Comparison of ENCODE assay signal across 11 mouse cellular contexts in the genomic region with DNA sequence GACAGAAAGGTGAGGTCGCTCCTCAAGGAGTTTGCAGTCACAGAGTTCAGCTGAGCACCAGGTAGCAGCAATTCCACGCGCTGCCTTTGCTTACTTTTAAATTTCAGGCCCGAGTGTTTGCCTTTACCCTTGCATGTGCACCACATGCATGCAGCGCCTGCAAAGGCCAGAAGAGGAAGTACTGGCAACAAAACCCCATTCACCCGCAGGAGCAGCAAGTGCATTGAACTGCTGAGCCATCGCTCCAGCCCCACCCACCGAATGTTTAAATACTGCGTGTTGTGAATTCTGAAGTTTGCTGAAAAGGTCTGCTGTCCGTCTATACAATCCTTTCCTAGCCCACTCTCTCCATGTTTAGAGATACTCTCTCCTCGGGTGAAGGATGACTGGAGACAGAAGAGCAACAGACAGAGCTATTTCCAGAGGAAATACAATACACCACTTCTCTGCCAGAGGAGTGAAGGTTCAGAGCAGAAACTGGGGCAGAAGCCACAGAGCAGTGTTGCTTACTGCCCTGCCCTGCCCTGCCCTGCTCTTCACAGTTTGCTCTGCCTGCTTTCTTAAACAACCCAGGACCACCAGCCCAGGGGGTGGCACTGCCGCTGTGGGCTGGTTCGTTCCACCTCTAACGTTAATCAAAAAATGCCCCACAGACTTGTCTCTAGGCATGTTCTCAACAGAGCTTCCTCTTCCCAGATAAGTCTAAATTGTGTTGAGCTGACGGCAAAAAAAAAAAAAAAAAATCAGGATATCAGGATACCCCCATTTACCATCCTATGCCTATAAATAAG. TPM values are rescaled to one million over a fixed set of nuclear protein-coding genes. Genes with fewer than 3 reads are reported as not detected.
A peak's percentile ranks its signal among the peaks of the same experiment; 100 is the strongest.
DNase-seq lines count a peak whose midpoint lies in the region; ATAC-seq and TF ChIP-seq lines count a peak whose summit lies in the region.
"Had no signal": no experiment of that assay in that cellular context is flagged by ENCODE, and none has a peak within 500 bp of the region (broad histone marks: within the 10 kb centered on the region; RNA-seq: fewer than 3 reads in every experiment).

No protein-coding gene starts in this region.

- TF ChIP-seq CTCF in G1E (IDR thresholded peaks at IDR 0.05; ENCODE audit: low read depth, low read length): no peak

- H3K36me3 ChIP-seq in G1E (replicated peaks): peaks cover 10% of the 10 kb centered on the region
- no peaks in the 10 kb centered on the region for H3K36me3 ChIP-seq in intestine, embryonic 16.5 days (ENCODE audit: control insufficient read depth, insufficient read depth, low read length)

- H3K27me3 ChIP-seq in G1E (ENCODE audit: insufficient read depth, low read length): peaks cover 4% of the 10 kb centered on the region; the same call in 1 of the 2 replicates
- H3K27me3 ChIP-seq in intestine, embryonic 16.5 days (replicated peaks; ENCODE audit: control insufficient read depth, insufficient read depth, low read length): no peaks in the 10 kb centered on the region

- intact Hi-C loops in left cerebral cortex, postnatal 10 days (cut with DNase I): no loop called here

- ATAC-seq in G1E (ENCODE audit: extremely low read depth, insufficient number of reproducible peaks, low FRiP score, poor library complexity, severe bottlenecking): peak; percentile 56; the same call in 1 of the 2 replicates
- peak; percentile 59 for ATAC-seq in intestine, embryonic 16.5 days
- ATAC-seq in megakaryocyte-erythroid progenitor cell, adult 5-6 weeks (replicated peaks; ENCODE audit: low FRiP score, low TSS enrichment, poor library complexity, severe bottlenecking): peak; percentile 80

- no peak overlapping the region for H3K9ac ChIP-seq in intestine, embryonic 16.5 days (ENCODE audit: low read depth, low read length)
- H3K9ac ChIP-seq: heart, embryonic 13.5 days had no signal

- 42% methylated on average over 15 of the region's 15 CpGs for WGBS in intestine, embryonic 16.5 days

- H3K27ac ChIP-seq in intestine, embryonic 16.5 days (ENCODE audit: low read length): peak overlapping the region; percentile 34
- H3K27ac ChIP-seq: heart, embryonic 13.5 days had no signal

- H3K9me3 ChIP-seq in G1E (replicated peaks): no peaks in the 10 kb centered on the region
- no peaks in the 10 kb centered on the region for H3K9me3 ChIP-seq in intestine, embryonic 16.5 days (ENCODE audit: control insufficient read depth, low read length)
- H3K9me3 ChIP-seq: heart, embryonic 13.5 days had no signal

- 0 out of 2 replicates have a peak overlapping the region, but pooled peaks have one; percentile 20 for H3K4me2 ChIP-seq in intestine, embryonic 16.5 days (ENCODE audit: low read depth, low read length)
- H3K4me2 ChIP-seq: heart, embryonic 13.5 days had no signal

- 0 out of 2 replicates have a peak, but pooled peaks cover 4% of the 10 kb centered on the region for H3K4me1 ChIP-seq in G1E (ENCODE audit: insufficient read depth, low read depth, low read length)
- H3K4me1 ChIP-seq in intestine, embryonic 16.5 days (ENCODE audit: control insufficient read depth, insufficient read depth, low read length): peaks cover 33% of the 10 kb centered on the region

- no peak overlapping the region for H3K4me3 ChIP-seq in G1E (ENCODE audit: low read depth, low read length)
- no peak overlapping the region for H3K4me3 ChIP-seq in intestine, embryonic 16.5 days (ENCODE audit: low read length)
- H3K4me3 ChIP-seq: heart, embryonic 13.5 days had no signal

- peak; percentile 66 for DNase-seq in A20 (ENCODE audit: low read depth, low spot score)
- DNase-seq in G1E (ENCODE audit: low spot score): no peak
- DNase-seq in left cerebral cortex, postnatal 10 days (ENCODE audit: extremely low spot score in 1 of 2, low spot score in 2 of 2): no peak
- DNase-seq in urinary bladder, postnatal 4 days (ENCODE audit: low spot score in 2 of 2): no peak
- no peak for DNase-seq in cerebellum, postnatal 4 days (ENCODE audit: low spot score in 2 of 2)
- DNase-seq: cerebellum, postnatal 25 days; kidney, adult 11 months; midbrain, embryonic 14.5 days had no signal

RNA-seq across cellular contexts. Expression of a gene that starts 3.3 kb away (rescaled TPM):
- not detected in 2 replicates for total RNA-seq in G1E (2014; fragmentation: Nextera tagmentation)
- total RNA-seq in G1E (2017): not detected in 2 replicates
- not detected in 2 replicates for polyA plus RNA-seq in G1E (2012)
- 1.1 and 1.5 TPM in 2 replicates for polyA plus RNA-seq in intestine, embryonic 16.5 days (2015; fragmentation: Nextera tagmentation; extraction: Ambion mirVana)
- not detected in 2 replicates for total RNA-seq in megakaryocyte-erythroid progenitor cell, adult 5-6 weeks (2014; fragmentation: Nextera tagmentation)
- not detected in 2 replicates for total RNA-seq in megakaryocyte-erythroid progenitor cell, adult 5-6 weeks (2017)
- total RNA-seq in left cerebral cortex, postnatal 10 days (2021): not detected
- polyA plus RNA-seq: heart, embryonic 13.5 days had no signal

RNA-seq across cellular contexts. Expression of a gene that starts 38.4 kb away (rescaled TPM):
- total RNA-seq in G1E (2014; fragmentation: Nextera tagmentation) (41.9 and 53.5 TPM in 2 replicates), G1E (2017) (39.4 and 39.8 TPM in 2 replicates)
- 62.0 and 75.9 TPM in 2 replicates for polyA plus RNA-seq in G1E (2012)
- 404 and 475 TPM in 2 replicates for polyA plus RNA-seq in intestine, embryonic 16.5 days (2015; fragmentation: Nextera tagmentation; extraction: Ambion mirVana)
- total RNA-seq in megakaryocyte-erythroid progenitor cell, adult 5-6 weeks (2014; fragmentation: Nextera tagmentation): 166 and 271 TPM in 2 replicates
- total RNA-seq in megakaryocyte-erythroid progenitor cell, adult 5-6 weeks (2017): 101 and 114 TPM in 2 replicates
- total RNA-seq in left cerebral cortex, postnatal 10 days (2021): 10 to 100 TPM; 96.8 to 98.6 TPM
